Mouse (Mus musculus): Measurements from ENCODE around the gene Rexo1.

DNA sequence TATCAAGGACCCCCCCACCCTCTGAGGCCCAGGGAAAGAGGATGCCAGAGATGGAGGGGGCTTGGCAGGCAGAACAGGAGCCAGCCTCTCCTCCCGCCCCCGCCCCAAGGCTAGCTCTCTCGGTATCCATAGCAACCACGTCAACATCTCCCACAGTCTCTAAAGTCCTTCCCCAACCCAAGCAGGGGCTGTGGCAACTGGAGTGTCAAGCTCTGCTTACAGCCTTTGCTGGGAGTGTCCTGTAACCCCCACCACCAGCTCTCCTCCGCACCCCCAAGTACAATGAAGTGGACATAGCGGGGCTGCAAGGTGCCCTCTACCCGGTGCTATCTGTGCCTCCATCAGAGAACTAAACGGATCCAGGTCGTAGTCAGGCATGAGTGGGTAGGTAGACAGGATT lies 12.6 kb upstream of the Rexo1 start:
- TF ChIP-seq CTCF (IDR thresholded peaks at IDR 0.05; ENCODE audit: low read depth) = no peak
- no peak for TF ChIP-seq EP300 (optimal IDR thresholded peaks at IDR 0.05)

Data from stomach, postnatal 0 days (tissue).